Mouse (Mus musculus) midbrain, embryonic 13.5 days (tissue): ENCODE results near the gene Mpv17l2. TPM values are rescaled to one million over a fixed set of nuclear protein-coding genes. Genes with fewer than 3 reads are reported as not detected.

Experiments
- ATAC-seq: fragments of 200-750 bp; cut with Nextera tagmentation; 2 replicates; pipeline ENCODE4 v1.8.0; 2017; ENCODE audit warnings: mild to moderate bottlenecking, moderate TSS enrichment, moderate library complexity
- H3K27ac ChIP-seq: fragments of 300-500 bp; sonication (generic); 2 replicates; pipeline ENCODE4 v1.5.1; 2015; ENCODE audit warnings: inconsistent platforms, mild to moderate bottlenecking, moderate library complexity
- H3K27me3 ChIP-seq: fragments of 300-500 bp; sonication (generic); 2 replicates; pipeline ENCODE4 v1.6.1; 2015; ENCODE audit warnings: mild to moderate bottlenecking, inconsistent platforms
- H3K36me3 ChIP-seq: fragments of 300-500 bp; sonication (generic); 2 replicates; pipeline ENCODE4 v1.6.1; 2015; ENCODE audit warnings: mild to moderate bottlenecking, inconsistent platforms
- H3K4me1 ChIP-seq: fragments of 300-500 bp; sonication (generic); replicated peaks from 2 replicates; pipeline ENCODE4 v1.6.1; 2015; ENCODE audit warnings: inconsistent platforms
- H3K4me2 ChIP-seq: fragments of 300-500 bp; sonication (generic); replicated peaks from 2 replicates; pipeline ENCODE4 v1.6.1; 2015; ENCODE audit warnings: moderate library complexity, mild to moderate bottlenecking, inconsistent platforms
- H3K4me3 ChIP-seq: fragments of 300-500 bp; sonication (generic); replicated peaks from 2 replicates; pipeline ENCODE4 v1.5.1; 2015; ENCODE audit warnings: mild to moderate bottlenecking, inconsistent platforms
- H3K9ac ChIP-seq: fragments of 300-500 bp; sonication (generic); replicated peaks from 2 replicates; pipeline ENCODE4 v1.6.1; 2015; ENCODE audit warnings: mild to moderate bottlenecking, inconsistent platforms
- H3K9me3 ChIP-seq: fragments of 300-500 bp; sonication (generic); 2 replicates; pipeline ENCODE4 v1.6.1; 2016; ENCODE audit warnings: mild to moderate bottlenecking, inconsistent platforms
- WGBS: fragments of 180-500 bp; shearing (Covaris S2); methylation state at CpG from one replicate; pipeline ENCODE4 v1.1.7; 2015; 5-methylcytosine and 5-hydroxymethylcytosine counted together
- polyA plus RNA-seq: library from polyadenylated mRNA; unstranded; fragments of >200 nt; fragmentation: Nextera tagmentation; extraction: Ambion mirVana; gene quantifications from 2 replicates; pipeline ENCODE4 v1.2.1, GENCODE M21; 2015

Gene Mpv17l2
- polyA plus RNA-seq, 1 experiment from 2014 or later = 38.4 TPM

DNA sequence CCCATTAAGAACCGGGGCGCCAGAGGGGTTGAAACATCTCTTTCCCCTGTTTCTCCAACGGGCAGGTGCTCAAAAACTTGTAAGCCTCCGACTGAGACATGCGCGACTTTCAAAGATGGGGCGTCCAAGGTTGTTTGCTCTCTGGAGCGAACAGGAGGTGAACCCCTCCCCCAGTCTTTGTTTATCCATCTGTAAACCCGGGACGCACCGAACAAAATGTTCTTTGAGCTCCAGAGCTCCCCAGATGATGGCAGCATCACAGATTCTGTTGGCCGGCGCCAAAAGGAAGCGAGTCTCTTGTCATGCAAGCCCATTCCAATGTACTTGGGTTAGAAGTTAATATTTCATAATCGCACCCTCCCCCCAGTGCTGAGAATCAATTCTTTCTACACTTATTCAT is 37.5 kb upstream of the Mpv17l2 start:
- Histone ChIP-seq H3K4me3 (peak overlapping the region; percentile 56), H3K9ac (no peak overlapping the region), H3K36me3 (no peaks in the 10 kb centered on the region), H3K27ac (no peak overlapping the region), H3K4me2 (peak overlapping the region; percentile 80), H3K27me3 (peaks cover 63% of the 10 kb centered on the region), H3K4me1 (peaks cover 36% of the 10 kb centered on the region), H3K9me3 (no peaks in the 10 kb centered on the region)
- ATAC-seq = no peak
- 13% methylated on average over 15 of the region's 15 CpGs for whole genome bisulfite sequencing

DNA sequence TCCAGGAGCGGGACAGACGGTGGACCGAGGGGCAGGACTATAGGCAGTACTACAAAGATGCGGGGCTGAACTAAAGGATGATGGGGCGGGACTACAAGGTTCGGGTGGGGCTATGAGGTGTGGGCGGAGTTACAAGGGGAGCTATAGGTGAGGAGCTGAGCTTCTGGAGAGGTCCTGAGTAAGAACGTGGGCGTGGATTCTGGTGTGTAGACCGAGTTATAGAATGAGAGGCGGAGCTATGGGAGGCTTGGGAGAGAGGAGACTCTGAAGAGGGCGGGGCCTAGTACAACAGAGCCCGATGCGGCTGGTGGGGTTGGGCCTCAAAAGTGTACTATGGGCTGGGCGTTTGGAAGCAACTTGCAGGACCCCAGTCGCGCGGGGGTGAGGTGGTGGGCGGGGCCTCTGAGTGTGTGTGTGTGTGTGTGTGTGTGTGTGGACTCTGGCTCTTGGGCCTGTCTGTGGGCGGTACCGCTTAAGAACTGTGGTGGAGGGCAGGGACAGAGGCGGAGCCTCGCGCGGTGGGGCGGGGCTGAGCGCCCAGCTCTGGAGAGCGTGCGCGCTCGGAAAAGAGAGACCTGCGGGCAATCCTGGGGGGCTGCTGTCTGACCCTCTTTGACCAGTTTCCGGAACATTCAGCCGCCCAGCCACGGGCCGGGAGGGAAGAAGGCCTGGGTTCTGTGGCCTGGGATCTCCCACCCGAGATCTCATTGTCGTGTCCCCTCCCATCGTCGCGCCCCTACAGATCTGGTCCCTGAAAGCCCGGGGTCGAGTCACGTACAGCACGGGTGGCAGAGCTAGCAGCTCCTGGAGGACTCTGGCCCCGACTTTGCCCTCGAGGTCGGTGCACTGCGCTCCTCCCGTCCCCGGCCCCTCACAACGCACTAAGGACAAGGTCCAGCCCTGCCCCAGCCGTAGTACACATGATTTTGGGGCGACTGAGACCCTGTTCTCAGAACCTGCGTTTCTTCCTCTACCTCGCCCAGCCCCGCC is 36.6 kb upstream of the Mpv17l2 start:
- Histone ChIP-seq H3K27ac (peak overlapping the region; percentile 39; the same call in 1 of the 2 replicates), H3K9ac (peak overlapping the region; percentile 76), H3K36me3 (no peaks in the 10 kb centered on the region), H3K27me3 (peaks cover 54% of the 10 kb centered on the region), H3K4me2 (peak overlapping the region; percentile 80), H3K4me3 (peak overlapping the region; percentile 56), H3K4me1 (peaks cover 44% of the 10 kb centered on the region), H3K9me3 (no peaks in the 10 kb centered on the region)
- WGBS = under 1% methylated on average over 57 of the region's 57 CpGs
- ATAC-seq = peak; percentile 80

DNA sequence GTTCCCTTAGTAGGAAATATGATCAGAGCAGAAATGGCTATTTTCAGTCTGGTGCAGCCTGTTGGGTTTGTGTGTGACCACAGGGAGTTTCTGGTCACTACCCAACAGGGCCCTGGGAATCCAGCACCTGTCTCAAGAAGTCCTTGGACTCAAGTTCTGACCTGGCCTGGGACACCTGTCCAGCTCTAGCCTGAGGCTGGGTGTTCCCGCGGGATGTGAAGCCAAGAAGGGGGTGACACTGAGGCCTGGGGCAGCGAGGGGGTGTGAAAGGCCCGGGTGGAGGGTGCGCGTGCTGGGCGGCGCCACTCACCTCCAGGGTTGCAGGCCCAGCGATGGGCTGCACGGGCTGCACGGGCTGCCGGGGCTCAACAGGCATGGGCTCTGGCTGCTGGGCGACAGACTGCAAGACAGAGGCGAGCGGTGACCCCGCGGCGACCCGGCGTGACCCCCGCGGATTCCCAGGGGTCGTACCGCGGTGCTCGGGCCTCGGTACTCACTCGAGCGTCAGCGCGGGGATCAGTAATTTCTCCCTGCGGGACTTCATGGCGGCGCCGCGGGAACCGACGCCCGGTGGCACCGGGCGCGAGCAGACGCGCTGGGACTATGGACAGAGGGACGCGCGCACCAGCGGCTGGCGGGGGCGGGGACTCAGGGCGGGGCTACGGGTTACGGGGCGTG is 35.8 kb upstream of the Mpv17l2 start:
- Histone ChIP-seq H3K27me3 (peaks cover 51% of the 10 kb centered on the region), H3K4me2 (peak overlapping the region; percentile 80), H3K9me3 (no peaks in the 10 kb centered on the region), H3K27ac (peak overlapping the region; percentile 39), H3K4me3 (peak overlapping the region; percentile 56), H3K9ac (peak overlapping the region; percentile 76), H3K4me1 (peaks cover 49% of the 10 kb centered on the region), H3K36me3 (no peaks in the 10 kb centered on the region)
- ATAC-seq = peak; percentile 7; the same call in 1 of the 2 replicates
- WGBS = 3% methylated on average over 49 of the region's 54 CpGs

DNA sequence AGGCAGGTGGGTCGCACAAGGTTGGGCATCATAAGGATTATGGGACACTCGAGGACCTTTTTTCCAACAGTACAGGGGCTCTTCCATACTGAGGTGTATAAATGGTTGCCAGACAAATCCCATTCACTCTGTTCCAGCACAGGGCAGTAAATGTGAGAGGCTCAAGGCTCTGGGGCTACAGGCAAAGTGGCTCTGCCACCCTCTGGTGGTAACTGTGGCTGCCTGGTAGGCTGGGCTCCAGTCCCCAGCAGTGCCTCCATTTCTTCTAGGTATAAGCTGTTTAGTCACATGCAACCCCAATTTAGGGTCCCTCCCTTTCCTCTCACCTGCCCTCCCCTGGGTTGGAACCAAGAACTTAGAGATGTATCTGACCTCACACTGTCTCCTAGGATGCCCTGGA is 34.6 kb upstream of the Mpv17l2 start:
- no peaks in the 10 kb centered on the region for H3K9me3 ChIP-seq
- WGBS = 94% methylated on average over 2 of the region's 2 CpGs
- H3K27ac ChIP-seq = no peak overlapping the region
- ATAC-seq = no peak
- 0 out of 2 replicates have a peak overlapping the region, but pooled peaks have one; percentile 80 for H3K4me2 ChIP-seq
- H3K4me3 ChIP-seq = no peak overlapping the region
- H3K4me1 ChIP-seq = peaks cover 56% of the 10 kb centered on the region
- no peaks in the 10 kb centered on the region for H3K36me3 ChIP-seq
- peaks cover 44% of the 10 kb centered on the region for H3K27me3 ChIP-seq
- H3K9ac ChIP-seq = no peak overlapping the region

DNA sequence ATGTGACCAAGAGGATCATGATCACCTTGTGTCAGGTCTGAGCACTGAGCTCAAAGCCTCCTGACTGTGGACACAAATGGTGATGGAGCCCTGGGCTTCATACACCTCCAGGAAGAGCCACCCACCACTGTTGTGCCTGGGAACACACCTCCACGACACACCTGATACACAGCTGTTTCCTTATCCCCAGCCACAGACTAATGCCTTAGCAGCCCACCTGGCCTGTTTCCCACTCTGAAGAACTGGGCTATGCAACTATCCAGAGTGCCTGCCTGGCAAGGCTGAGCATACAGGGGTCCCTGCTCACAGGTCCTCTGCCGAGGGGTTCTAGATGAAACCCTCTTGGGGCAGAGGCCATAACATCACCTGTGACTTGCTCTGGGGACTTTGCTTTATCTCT is 33.5 kb upstream of the Mpv17l2 start:
- 94% methylated on average over 2 of the region's 2 CpGs for WGBS

DNA sequence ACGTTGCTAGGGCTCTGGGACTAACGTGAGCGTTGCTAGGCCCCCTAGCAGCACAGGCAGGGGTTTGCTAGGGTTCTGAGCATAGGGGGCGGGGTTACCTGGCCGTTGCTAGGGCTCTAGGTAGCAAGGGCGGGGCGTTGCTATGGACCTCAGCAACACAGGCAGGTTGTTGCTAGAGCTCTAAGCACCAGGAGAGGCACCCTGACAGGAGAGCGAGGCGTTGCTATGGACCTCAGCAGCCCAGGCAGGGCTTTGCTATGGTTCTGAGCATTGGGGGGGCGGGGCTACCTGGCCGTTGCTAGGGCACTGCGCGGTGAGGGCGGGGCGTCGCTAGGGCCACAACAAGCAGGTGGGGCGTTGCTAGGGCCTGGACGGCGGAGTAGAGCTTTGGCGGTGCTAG is 32.0 kb upstream of the Mpv17l2 start:
- WGBS = under 1% methylated on average over 20 of the region's 20 CpGs
- Histone ChIP-seq H3K36me3 (peaks cover 17% of the 10 kb centered on the region), H3K27me3 (peaks cover 30% of the 10 kb centered on the region), H3K9me3 (no peaks in the 10 kb centered on the region), H3K27ac (peak overlapping the region; percentile 92), H3K4me3 (peak overlapping the region; percentile 57), H3K4me2 (peak overlapping the region; percentile 77), H3K9ac (peak overlapping the region; percentile 77), H3K4me1 (peaks cover 52% of the 10 kb centered on the region)
- peak; percentile 65 for ATAC-seq

More for the DNA sequence above, 33.5 kb upstream of the Mpv17l2 start:
- H3K9me3 ChIP-seq = no peaks in the 10 kb centered on the region
- H3K9ac ChIP-seq = no peak overlapping the region
- peaks cover 39% of the 10 kb centered on the region for H3K27me3 ChIP-seq
- no peak overlapping the region for H3K4me3 ChIP-seq
- peaks cover 3% of the 10 kb centered on the region; the same call in 1 of the 2 replicates for H3K36me3 ChIP-seq
- no peak overlapping the region for H3K27ac ChIP-seq
- no peak for ATAC-seq
- no peak overlapping the region for H3K4me2 ChIP-seq
- peaks cover 57% of the 10 kb centered on the region for H3K4me1 ChIP-seq

DNA sequence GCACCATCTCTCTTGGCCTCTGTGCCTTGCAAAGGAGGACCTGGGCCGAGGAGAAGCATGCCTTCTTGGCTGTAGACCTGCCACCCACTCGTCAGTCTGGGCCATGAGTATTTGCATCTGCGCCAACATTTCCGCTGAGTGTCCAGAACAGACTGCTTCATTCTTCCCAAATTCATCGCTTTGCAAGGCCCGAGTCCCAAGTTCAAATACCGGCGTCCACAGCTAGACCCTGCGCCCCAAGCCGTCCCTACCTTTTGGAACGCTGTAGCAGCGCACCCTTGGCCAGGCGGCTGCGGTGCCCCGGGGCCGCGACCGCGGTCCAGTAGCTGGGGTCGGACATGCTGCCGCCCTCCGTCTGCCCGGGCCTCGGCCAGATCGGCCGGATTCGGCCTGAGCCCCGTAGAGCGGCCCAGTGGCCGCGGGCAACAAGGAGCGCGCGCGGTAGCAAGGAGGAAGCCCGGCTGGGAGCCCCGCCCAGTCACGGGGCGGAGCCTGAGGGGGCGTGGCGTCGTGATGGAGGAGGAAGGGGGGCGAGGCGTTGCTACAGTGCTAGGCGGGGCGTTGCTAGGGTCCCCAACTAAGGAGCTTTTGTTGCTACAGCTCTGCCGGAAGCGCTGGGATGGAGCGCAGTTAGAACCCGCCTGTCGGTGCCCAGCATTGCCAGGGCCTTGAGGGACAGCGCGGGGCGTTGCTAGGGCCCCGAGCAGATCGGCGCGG is 31.4 kb upstream of the Mpv17l2 start:
- peak overlapping the region; percentile 92 for H3K27ac ChIP-seq
- peak; percentile 87 for ATAC-seq
- H3K4me2 ChIP-seq = peak overlapping the region; percentile 77
- peaks cover 23% of the 10 kb centered on the region for H3K36me3 ChIP-seq
- peaks cover 27% of the 10 kb centered on the region for H3K27me3 ChIP-seq
- H3K9me3 ChIP-seq = no peaks in the 10 kb centered on the region
- peak overlapping the region; percentile 77 for H3K9ac ChIP-seq
- peaks cover 46% of the 10 kb centered on the region for H3K4me1 ChIP-seq
- WGBS = 6% methylated on average over 58 of the region's 58 CpGs
- peak overlapping the region; percentile 57 for H3K4me3 ChIP-seq

DNA sequence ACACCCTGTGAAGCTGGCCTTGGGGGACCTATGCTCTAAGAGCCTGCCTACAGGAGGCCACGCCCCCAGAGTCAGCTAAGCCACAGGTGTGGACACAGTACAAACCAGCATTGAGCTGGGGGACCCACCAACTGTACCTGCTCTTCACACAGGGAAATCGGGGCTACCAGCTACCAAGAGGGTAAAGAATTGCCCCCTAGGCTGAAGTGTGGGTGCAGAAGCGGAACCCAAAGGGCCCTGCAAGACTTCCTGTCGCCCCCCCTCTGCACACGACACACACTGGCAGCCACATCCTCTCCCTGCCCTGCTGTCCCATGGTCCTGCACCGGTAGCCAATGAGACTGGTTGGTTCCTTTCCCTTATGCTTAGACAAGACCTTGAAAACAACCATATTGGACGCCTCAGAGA is 30.6 kb upstream of the Mpv17l2 start:
- Histone ChIP-seq H3K9me3 (no peaks in the 10 kb centered on the region), H3K4me2 (peak overlapping the region; percentile 77), H3K36me3 (peaks cover 31% of the 10 kb centered on the region), H3K4me1 (peaks cover 40% of the 10 kb centered on the region), H3K4me3 (peak overlapping the region; percentile 57; the same call in 1 of the 2 replicates), H3K9ac (peak overlapping the region; percentile 77), H3K27ac (no peak overlapping the region), H3K27me3 (peaks cover 25% of the 10 kb centered on the region)
- ATAC-seq = no peak
- 83% methylated on average over 7 of the region's 7 CpGs for WGBS

DNA sequence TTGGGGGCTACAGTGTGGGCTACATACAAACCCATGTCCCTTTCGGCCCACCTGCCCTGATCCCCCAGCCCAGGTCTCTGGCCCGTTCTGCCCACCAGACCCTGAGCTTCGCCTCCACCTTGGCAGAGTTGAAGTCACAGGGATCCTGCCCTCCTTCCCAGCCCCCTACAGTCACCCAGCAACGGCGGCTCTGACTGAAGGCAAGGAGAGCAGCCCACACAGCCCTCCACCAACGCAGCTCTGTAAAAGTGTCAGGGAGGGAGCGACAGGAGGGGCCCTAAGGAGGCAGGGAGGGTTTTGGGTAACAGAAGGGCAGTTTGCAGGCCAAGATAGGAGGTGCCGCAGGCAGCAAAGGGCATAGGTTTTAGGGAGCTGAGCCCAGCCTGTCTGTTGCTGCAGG is 30.1 kb upstream of the Mpv17l2 start:
- Histone ChIP-seq H3K9ac (peak overlapping the region; percentile 77), H3K9me3 (no peaks in the 10 kb centered on the region), H3K4me3 (0 out of 2 replicates have a peak overlapping the region, but pooled peaks have one; percentile 57), H3K36me3 (peaks cover 36% of the 10 kb centered on the region), H3K4me1 (peaks cover 38% of the 10 kb centered on the region), H3K27ac (no peak overlapping the region), H3K27me3 (peaks cover 21% of the 10 kb centered on the region), H3K4me2 (peak overlapping the region; percentile 77)
- WGBS = 68% methylated on average over 8 of the region's 8 CpGs
- no peak for ATAC-seq

DNA sequence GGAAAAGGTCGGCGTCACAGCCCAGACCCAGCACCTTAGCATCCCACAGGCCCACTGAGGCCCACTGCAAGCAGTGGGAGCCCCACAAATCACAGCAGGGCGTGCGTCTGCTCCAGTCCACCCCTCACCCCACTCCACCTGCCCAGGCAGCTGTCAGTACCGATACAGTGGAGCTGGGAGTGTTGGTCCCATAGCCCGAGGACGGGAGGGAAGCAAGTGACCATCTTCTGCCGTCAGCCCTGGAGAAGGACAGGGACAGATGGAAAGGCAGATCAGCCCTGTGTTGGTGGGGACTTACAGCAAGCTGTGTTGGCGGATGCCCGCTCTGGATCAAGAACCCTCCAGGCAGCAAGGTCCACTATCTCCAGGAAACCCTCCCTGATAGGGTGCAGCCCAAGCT is 28.3 kb upstream of the Mpv17l2 start:
- no peak for ATAC-seq

DNA sequence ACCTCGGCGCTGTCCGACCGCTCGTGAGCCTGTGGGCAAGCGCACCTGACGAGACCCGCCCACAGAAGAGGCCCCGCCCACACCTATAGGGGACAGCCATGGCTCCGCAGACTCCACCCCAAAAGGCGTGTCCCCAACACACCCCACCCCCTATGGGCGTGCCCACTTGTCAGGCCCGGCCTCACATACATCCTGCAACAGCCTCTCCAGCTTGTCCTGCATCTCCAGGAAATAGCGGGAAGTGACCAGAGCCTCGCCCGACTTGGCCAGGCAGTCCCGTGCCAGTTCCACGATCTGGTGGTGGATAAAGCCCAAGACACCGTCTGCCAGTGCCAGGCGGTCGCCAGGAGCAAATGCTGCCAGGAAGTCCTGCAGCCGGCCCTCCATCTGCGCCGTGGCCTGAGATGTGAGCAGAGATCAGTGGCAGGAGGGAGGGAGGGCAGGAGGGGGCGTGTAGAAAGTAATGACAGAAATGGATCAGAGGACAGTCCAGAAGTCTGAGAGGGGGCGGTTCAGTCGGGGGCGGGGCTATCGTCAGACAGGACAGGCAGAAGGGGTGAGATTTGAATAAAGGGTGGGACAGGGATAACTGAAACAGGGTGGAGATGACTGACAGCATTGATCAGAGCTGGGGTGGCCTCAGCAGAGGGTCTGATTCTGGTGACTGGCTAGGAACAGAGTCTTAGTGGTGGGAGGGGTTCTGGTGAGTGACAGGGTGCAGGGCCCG is 27.4 kb upstream of the Mpv17l2 start:
- Histone ChIP-seq H3K4me2 (0 out of 2 replicates have a peak overlapping the region, but pooled peaks have one; percentile 5), H3K36me3 (peaks cover 63% of the 10 kb centered on the region), H3K4me1 (peaks cover 28% of the 10 kb centered on the region), H3K9ac (peak overlapping the region; percentile 33; the same call in 1 of the 2 replicates), H3K9me3 (no peaks in the 10 kb centered on the region), H3K27ac (no peak overlapping the region), H3K4me3 (no peak overlapping the region), H3K27me3 (peaks cover 12% of the 10 kb centered on the region; the same call in 1 of the 2 replicates)
- no peak for ATAC-seq
- WGBS = 19% methylated on average over 30 of the region's 30 CpGs

More for the DNA sequence above, 28.3 kb upstream of the Mpv17l2 start:
- peaks cover 54% of the 10 kb centered on the region for H3K36me3 ChIP-seq
- H3K27ac ChIP-seq = no peak overlapping the region
- no peak overlapping the region for H3K4me2 ChIP-seq
- 87% methylated on average over 10 of the region's 10 CpGs for WGBS
- H3K27me3 ChIP-seq = peaks cover 12% of the 10 kb centered on the region; the same call in 1 of the 2 replicates
- H3K4me3 ChIP-seq = no peak overlapping the region
- H3K9ac ChIP-seq = 0 out of 2 replicates have a peak overlapping the region, but pooled peaks have one; percentile 30
- H3K4me1 ChIP-seq = peaks cover 34% of the 10 kb centered on the region
- no peaks in the 10 kb centered on the region for H3K9me3 ChIP-seq
